Mouse (Mus musculus): Measurements from ENCODE around the gene Mmp14. TPM values are rescaled to one million over a fixed set of nuclear protein-coding genes. Genes with fewer than 3 reads are reported as not detected.

Gene Mmp14
- polyA plus RNA-seq, 1 experiment from 2014 or later, result 53.7 TPM

DNA sequence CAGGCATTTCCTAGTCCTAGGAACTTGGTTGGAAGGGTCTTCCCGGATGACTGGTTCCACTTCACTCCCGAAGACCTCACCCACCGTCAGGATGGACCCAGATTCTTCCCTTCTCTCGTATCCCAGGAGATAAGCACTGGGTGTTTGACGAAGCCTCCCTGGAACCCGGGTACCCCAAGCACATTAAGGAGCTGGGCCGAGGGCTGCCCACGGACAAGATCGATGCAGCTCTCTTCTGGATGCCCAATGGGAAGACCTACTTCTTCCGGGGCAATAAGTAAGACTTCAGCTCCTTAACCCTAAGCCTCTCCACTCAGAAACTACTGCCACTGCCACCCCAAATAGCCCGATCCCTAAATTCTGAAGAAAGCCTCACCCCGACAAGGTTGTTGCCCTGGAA, 7.7 kb downstream of the Mmp14 start:
- TF ChIP-seq CTCF (IDR thresholded peaks at IDR 0.05; ENCODE audit: low read depth), result no peak
- ATAC-seq, result no peak
- H3K9ac ChIP-seq (ENCODE audit: low read depth, low read length), result no peak overlapping the region
- no peak overlapping the region for H3K4me3 ChIP-seq (ENCODE audit: low read depth, low read length)
- no peaks in the 10 kb centered on the region for H3K9me3 ChIP-seq (ENCODE audit: control insufficient read depth)
- H3K36me3 ChIP-seq (ENCODE audit: control insufficient read depth, insufficient read depth), result peaks cover 50% of the 10 kb centered on the region
- 88% methylated on average over 12 of the region's 12 CpGs for WGBS
- H3K27me3 ChIP-seq (replicated peaks; ENCODE audit: control insufficient read depth, insufficient read depth, low read length), result no peaks in the 10 kb centered on the region
- no peak overlapping the region for H3K27ac ChIP-seq (ENCODE audit: low read depth, low read length)
- peaks cover 2% of the 10 kb centered on the region; the same call in 1 of the 2 replicates for H3K4me1 ChIP-seq (replicated peaks; ENCODE audit: control insufficient read depth, insufficient read depth, low read length)
- H3K4me2 ChIP-seq (replicated peaks; ENCODE audit: low read depth), result no peak overlapping the region

GRCm38 (mm10) chr14:54439610-54440009, 8.2 kb downstream of the Mmp14 start:
- ATAC-seq, result no peak
- Histone ChIP-seq H3K27me3 (replicated peaks; ENCODE audit: control insufficient read depth, insufficient read depth, low read length) (no peaks in the 10 kb centered on the region), H3K4me3 (ENCODE audit: low read depth, low read length) (no peak overlapping the region), H3K4me1 (replicated peaks; ENCODE audit: control insufficient read depth, insufficient read depth, low read length) (0 out of 2 replicates have a peak, but pooled peaks cover 2% of the 10 kb centered on the region), H3K9ac (ENCODE audit: low read depth, low read length) (no peak overlapping the region), H3K27ac (ENCODE audit: low read depth, low read length) (no peak overlapping the region), H3K9me3 (ENCODE audit: control insufficient read depth) (no peaks in the 10 kb centered on the region), H3K36me3 (ENCODE audit: control insufficient read depth, insufficient read depth) (peaks cover 50% of the 10 kb centered on the region), H3K4me2 (replicated peaks; ENCODE audit: low read depth) (no peak overlapping the region)
- 67% methylated on average over 7 of the region's 7 CpGs for WGBS
- no peak for TF ChIP-seq CTCF (IDR thresholded peaks at IDR 0.05; ENCODE audit: low read depth)

DNA sequence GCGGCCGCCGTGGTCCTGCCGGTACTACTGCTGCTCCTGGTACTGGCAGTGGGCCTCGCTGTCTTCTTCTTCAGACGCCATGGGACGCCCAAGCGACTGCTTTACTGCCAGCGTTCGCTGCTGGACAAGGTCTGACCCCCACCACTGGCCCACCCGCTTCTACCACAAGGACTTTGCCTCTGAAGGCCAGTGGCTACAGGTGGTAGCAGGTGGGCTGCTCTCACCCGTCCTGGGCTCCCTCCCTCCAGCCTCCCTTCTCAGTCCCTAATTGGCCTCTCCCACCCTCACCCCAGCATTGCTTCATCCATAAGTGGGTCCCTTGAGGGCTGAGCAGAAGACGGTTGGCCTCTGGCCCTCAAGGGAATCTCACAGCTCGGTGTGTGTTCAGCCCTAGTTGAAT, 9.1 kb downstream of the Mmp14 start:
- H3K4me2 ChIP-seq (replicated peaks; ENCODE audit: low read depth), result no peak overlapping the region
- 92% methylated on average over 11 of the region's 14 CpGs for WGBS
- H3K36me3 ChIP-seq (ENCODE audit: control insufficient read depth, insufficient read depth), result peaks cover 50% of the 10 kb centered on the region
- no peaks in the 10 kb centered on the region for H3K27me3 ChIP-seq (replicated peaks; ENCODE audit: control insufficient read depth, insufficient read depth, low read length)
- no peak for ATAC-seq
- no peak overlapping the region for H3K9ac ChIP-seq (ENCODE audit: low read depth, low read length)
- H3K9me3 ChIP-seq (ENCODE audit: control insufficient read depth), result no peaks in the 10 kb centered on the region
- H3K4me3 ChIP-seq (ENCODE audit: low read depth, low read length), result no peak overlapping the region
- H3K27ac ChIP-seq (ENCODE audit: low read depth, low read length), result no peak overlapping the region
- no peaks in the 10 kb centered on the region for H3K4me1 ChIP-seq (replicated peaks; ENCODE audit: control insufficient read depth, insufficient read depth, low read length)
- no peak for TF ChIP-seq CTCF (IDR thresholded peaks at IDR 0.05; ENCODE audit: low read depth)

DNA sequence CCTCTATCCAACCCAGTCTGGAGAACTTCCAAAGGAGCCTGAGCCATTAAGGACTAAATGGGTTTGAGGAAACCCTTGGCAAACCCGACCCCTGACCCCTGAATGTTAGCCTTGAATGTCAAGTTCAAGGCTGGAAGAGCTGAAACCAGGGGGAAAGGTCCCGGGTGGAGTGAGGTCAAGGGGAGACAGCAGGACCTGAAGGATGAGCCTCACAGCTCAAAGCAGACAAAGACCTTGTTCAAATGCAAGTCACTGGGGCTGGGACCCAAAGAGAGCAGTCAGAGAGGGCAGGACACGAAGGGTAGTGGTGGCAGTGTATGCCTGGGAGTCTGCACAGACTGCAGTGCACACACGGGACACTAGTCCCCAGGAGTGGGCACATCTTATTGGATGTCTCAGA, 10.0 kb downstream of the Mmp14 start:
- Histone ChIP-seq H3K9ac (ENCODE audit: low read depth, low read length) (no peak overlapping the region), H3K4me2 (replicated peaks; ENCODE audit: low read depth) (no peak overlapping the region), H3K4me1 (replicated peaks; ENCODE audit: control insufficient read depth, insufficient read depth, low read length) (no peaks in the 10 kb centered on the region), H3K4me3 (ENCODE audit: low read depth, low read length) (no peak overlapping the region), H3K9me3 (ENCODE audit: control insufficient read depth) (no peaks in the 10 kb centered on the region), H3K27ac (ENCODE audit: low read depth, low read length) (no peak overlapping the region), H3K36me3 (ENCODE audit: control insufficient read depth, insufficient read depth) (peaks cover 42% of the 10 kb centered on the region), H3K27me3 (replicated peaks; ENCODE audit: control insufficient read depth, insufficient read depth, low read length) (no peaks in the 10 kb centered on the region)
- 79% methylated on average over 4 of the region's 4 CpGs for WGBS
- no peak for TF ChIP-seq CTCF (IDR thresholded peaks at IDR 0.05; ENCODE audit: low read depth)
- ATAC-seq, result no peak

DNA sequence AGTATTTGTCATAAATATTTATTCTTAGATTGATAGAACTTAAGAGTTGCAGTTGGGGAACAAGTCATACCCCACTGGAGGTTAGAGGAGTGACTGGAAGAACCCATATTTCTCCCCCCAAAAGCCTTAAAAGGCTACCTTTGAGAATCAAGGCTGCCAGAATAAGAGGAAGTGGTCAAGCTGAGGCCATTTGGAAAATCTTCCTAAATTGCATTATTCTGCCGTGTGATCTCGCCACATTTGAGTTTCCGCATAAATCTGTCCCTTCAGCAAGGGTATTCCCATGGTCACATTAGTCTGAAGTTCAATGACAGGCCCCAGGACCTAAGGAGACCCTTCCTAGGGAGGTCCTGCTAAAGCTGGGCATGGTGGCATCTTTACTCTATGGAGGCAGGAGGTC, 11.1 kb downstream of the Mmp14 start:
- WGBS, result 81% methylated on average over 3 of the region's 3 CpGs
- no peak overlapping the region for H3K9ac ChIP-seq (ENCODE audit: low read depth, low read length)

GRCm38 (mm10) chr14:54443196-54443595, 11.8 kb downstream of the Mmp14 start:
- no peak for TF ChIP-seq CTCF (IDR thresholded peaks at IDR 0.05; ENCODE audit: low read depth)
- no peak overlapping the region for H3K4me3 ChIP-seq (ENCODE audit: low read depth, low read length)
- no peaks in the 10 kb centered on the region for H3K4me1 ChIP-seq (replicated peaks; ENCODE audit: control insufficient read depth, insufficient read depth, low read length)
- H3K27ac ChIP-seq (ENCODE audit: low read depth, low read length), result no peak overlapping the region; the same call in 1 of the 2 replicates
- H3K27me3 ChIP-seq (replicated peaks; ENCODE audit: control insufficient read depth, insufficient read depth, low read length), result no peaks in the 10 kb centered on the region
- H3K9me3 ChIP-seq (ENCODE audit: control insufficient read depth), result no peaks in the 10 kb centered on the region
- 43% methylated on average over 3 of the region's 3 CpGs for WGBS
- H3K9ac ChIP-seq (ENCODE audit: low read depth, low read length), result no peak overlapping the region
- H3K4me2 ChIP-seq (replicated peaks; ENCODE audit: low read depth), result no peak overlapping the region
- H3K36me3 ChIP-seq (ENCODE audit: control insufficient read depth, insufficient read depth), result peaks cover 36% of the 10 kb centered on the region
- ATAC-seq, result no peak

More for the DNA sequence above, 11.1 kb downstream of the Mmp14 start:
- Histone ChIP-seq H3K4me2 (replicated peaks; ENCODE audit: low read depth) (no peak overlapping the region), H3K4me3 (ENCODE audit: low read depth, low read length) (no peak overlapping the region), H3K27ac (ENCODE audit: low read depth, low read length) (no peak overlapping the region), H3K9me3 (ENCODE audit: control insufficient read depth) (no peaks in the 10 kb centered on the region), H3K27me3 (replicated peaks; ENCODE audit: control insufficient read depth, insufficient read depth, low read length) (no peaks in the 10 kb centered on the region), H3K36me3 (ENCODE audit: control insufficient read depth, insufficient read depth) (peaks cover 39% of the 10 kb centered on the region), H3K4me1 (replicated peaks; ENCODE audit: control insufficient read depth, insufficient read depth, low read length) (no peaks in the 10 kb centered on the region)
- TF ChIP-seq CTCF (IDR thresholded peaks at IDR 0.05; ENCODE audit: low read depth), result no peak
- no peak for ATAC-seq

Data from intestine, postnatal 0 days (tissue).